Mouse (Mus musculus): ENCODE measurements around the gene Gm21972.

The Gm21972 gene

GRCm38 (mm10) chr1:86161061-86161460 lies 27.6 kb downstream of the Gm21972 start:
- DNase-seq (ENCODE audit: low spot score): no peak

- no peak for DNase-seq (ENCODE audit: low spot score)
Observed at GRCm38 (mm10) chr1:86174602-86175001, 41.2 kb downstream of the Gm21972 start.

GRCm38 (mm10) chr1:86176066-86176465 lies 42.6 kb downstream of the Gm21972 start:
- DNase-seq (ENCODE audit: low spot score): no peak

GRCm38 (mm10) chr1:86178462-86179253 lies 45.2 kb downstream of the Gm21972 start:
- peak; percentile 35 for DNase-seq (ENCODE audit: low spot score)

- DNase-seq (ENCODE audit: low spot score): no peak
Observed at GRCm38 (mm10) chr1:86182004-86182709, 48.7 kb downstream of the Gm21972 start.

- no peak for DNase-seq (ENCODE audit: low spot score)
Observed at GRCm38 (mm10) chr1:86183577-86184263, 50.3 kb downstream of the Gm21972 start.

- DNase-seq (ENCODE audit: low spot score): no peak
Observed at GRCm38 (mm10) chr1:86186762-86187161, 53.3 kb downstream of the Gm21972 start.

- DNase-seq (ENCODE audit: low spot score): no peak
Observed at GRCm38 (mm10) chr1:86187856-86188255, 54.4 kb downstream of the Gm21972 start.

- DNase-seq (ENCODE audit: low spot score): no peak
Observed at GRCm38 (mm10) chr1:86188271-86188670, 54.8 kb downstream of the Gm21972 start.

GRCm38 (mm10) chr1:86189034-86189702 lies 55.7 kb downstream of the Gm21972 start:
- no peak for DNase-seq (ENCODE audit: low spot score)

- no peak for DNase-seq (ENCODE audit: low spot score)
Observed at GRCm38 (mm10) chr1:86190843-86191242, 57.4 kb downstream of the Gm21972 start.

GRCm38 (mm10) chr1:86194044-86194443 lies 60.6 kb downstream of the Gm21972 start:
- DNase-seq (ENCODE audit: low spot score): no peak

GRCm38 (mm10) chr1:86198276-86198675 lies 64.8 kb downstream of the Gm21972 start:
- no peak for DNase-seq (ENCODE audit: low spot score)

- DNase-seq (ENCODE audit: low spot score): no peak
Observed at GRCm38 (mm10) chr1:86199026-86199425, 65.6 kb downstream of the Gm21972 start.

- DNase-seq (ENCODE audit: low spot score): no peak
Observed at GRCm38 (mm10) chr1:86201312-86201711, 67.9 kb downstream of the Gm21972 start.

- DNase-seq (ENCODE audit: low spot score): no peak
Observed at GRCm38 (mm10) chr1:86202617-86203219, 69.3 kb downstream of the Gm21972 start.

- no peak for DNase-seq (ENCODE audit: low spot score)
Observed at GRCm38 (mm10) chr1:86210676-86211075, 77.2 kb downstream of the Gm21972 start.

- no peak for DNase-seq (ENCODE audit: low spot score)
Observed at GRCm38 (mm10) chr1:86211498-86211897, 78.1 kb downstream of the Gm21972 start.

All from urinary bladder, postnatal 10 days (tissue).